Mouse (Mus musculus) fibroblast of lung, adult 2 months (primary cell): ENCODE measurements around the gene Sept4.
A peak's percentile ranks its signal among the peaks of the same experiment; 100 is the strongest.

Experiments
- DNase-seq: peaks from one replicate; pipeline ENCODE4 v3.0.0-alpha.2; 2011; ENCODE audit warnings: low read depth

The Sept4 gene

GRCm38 (mm10) chr11:87568255-87568953, at the start of gene Sept4:
Gene Sept4 (plus strand): TSS chr11:87568903.
- no peak for DNase-seq

- peak; percentile 36 for DNase-seq
These were observed 49.4 kb upstream of the Sept4 start for GRCm38 (mm10) chr11:87519260-87519659.

- no peak for DNase-seq
These were observed 45.2 kb upstream of the Sept4 start for GRCm38 (mm10) chr11:87523466-87523865.

GRCm38 (mm10) chr11:87523967-87524366, 44.7 kb upstream of the Sept4 start:
- DNase-seq: no peak

GRCm38 (mm10) chr11:87524780-87525179, 43.9 kb upstream of the Sept4 start:
- no peak for DNase-seq

GRCm38 (mm10) chr11:87527364-87527763, 41.3 kb upstream of the Sept4 start:
- no peak for DNase-seq

GRCm38 (mm10) chr11:87527990-87528389, 40.7 kb upstream of the Sept4 start:
- DNase-seq: no peak

- no peak for DNase-seq
These were observed 37.0 kb upstream of the Sept4 start for GRCm38 (mm10) chr11:87531695-87532094.

- no peak for DNase-seq
These were observed 26.4 kb upstream of the Sept4 start for GRCm38 (mm10) chr11:87542285-87542684.

GRCm38 (mm10) chr11:87542906-87543305, 25.8 kb upstream of the Sept4 start:
- no peak for DNase-seq

- DNase-seq: no peak
These were observed 15.4 kb upstream of the Sept4 start for GRCm38 (mm10) chr11:87553342-87553741.

- no peak for DNase-seq
These were observed 14.3 kb upstream of the Sept4 start for GRCm38 (mm10) chr11:87554386-87554785.

GRCm38 (mm10) chr11:87555106-87555703, 13.5 kb upstream of the Sept4 start:
- DNase-seq: no peak

- DNase-seq: no peak
These were observed 7.5 kb upstream of the Sept4 start for GRCm38 (mm10) chr11:87561208-87561607.

GRCm38 (mm10) chr11:87566501-87566900, 2.2 kb upstream of the Sept4 start, which contains the start of gene Gm11492:
Gene Gm11492 (plus strand): TSS chr11:87566653.
- no peak for DNase-seq

- no peak for DNase-seq
These were observed 2.0 kb downstream of the Sept4 start for GRCm38 (mm10) chr11:87570743-87571142.

GRCm38 (mm10) chr11:87571361-87571950, 2.8 kb downstream of the Sept4 start:
- no peak for DNase-seq

- no peak for DNase-seq
These were observed 5.0 kb downstream of the Sept4 start for GRCm38 (mm10) chr11:87573751-87574150.

GRCm38 (mm10) chr11:87574520-87575180, 5.9 kb downstream of the Sept4 start:
- DNase-seq: no peak

- no peak for DNase-seq
These were observed 9.0 kb downstream of the Sept4 start for GRCm38 (mm10) chr11:87577601-87578248.

- DNase-seq: no peak
These were observed 9.7 kb downstream of the Sept4 start for GRCm38 (mm10) chr11:87578249-87578962.
